Mouse (Mus musculus) lung, postnatal 0 days (tissue): Measurements from ENCODE around the gene Fpgs. TPM values are rescaled to one million over a fixed set of nuclear protein-coding genes. Genes with fewer than 3 reads are reported as not detected.

Experiments
- ATAC-seq: fragments of 200-750 bp; cut with Nextera tagmentation; 2 replicates; pipeline ENCODE4 v1.8.0; 2017; ENCODE audit warnings: moderate library complexity
- DNase-seq: peaks from one replicate; pipeline ENCODE4 v3.0.0-alpha.2; 2016; ENCODE audit warnings: low spot score
- H3K27ac ChIP-seq: fragments of 300-500 bp; sonication (generic); 2 replicates; pipeline ENCODE4 v1.5.1; 2014; ENCODE audit warnings: antibody characterized with exemption, mild to moderate bottlenecking, low read length, mixed read lengths
- H3K27me3 ChIP-seq: fragments of 300-500 bp; sonication (generic); replicated peaks from 2 replicates; pipeline ENCODE4 v1.6.1; 2014; ENCODE audit warnings: low read length, mixed read lengths; ENCODE audit not compliant: insufficient read depth
- H3K36me3 ChIP-seq: fragments of 300-500 bp; sonication (generic); 2 replicates; pipeline ENCODE4 v1.6.1; 2014; ENCODE audit warnings: low read length, mixed read lengths; ENCODE audit not compliant: insufficient read depth
- H3K4me1 ChIP-seq: fragments of 300-500 bp; sonication (generic); 2 replicates; pipeline ENCODE4 v1.6.1; 2014; ENCODE audit warnings: antibody characterized with exemption, low read depth, low read length, mixed read lengths; ENCODE audit not compliant: insufficient read depth
- H3K4me2 ChIP-seq: fragments of 300-500 bp; sonication (generic); replicated peaks from 2 replicates; pipeline ENCODE4 v1.6.1; 2014; ENCODE audit warnings: low read depth, mild to moderate bottlenecking, low read length, moderate library complexity, mixed read lengths
- H3K4me3 ChIP-seq: fragments of 300-500 bp; sonication (generic); 2 replicates; pipeline ENCODE4 v1.5.1; 2014; ENCODE audit warnings: low read depth, low read length
- H3K9ac ChIP-seq: fragments of 300-500 bp; sonication (generic); replicated peaks from 2 replicates; pipeline ENCODE4 v1.6.1; 2014; ENCODE audit warnings: low read depth, mild to moderate bottlenecking
- H3K9me3 ChIP-seq: fragments of 300-500 bp; sonication (generic); 2 replicates; pipeline ENCODE4 v1.6.1; 2016; ENCODE audit warnings: low read length, mixed read lengths
- CTCF ChIP-seq: IDR thresholded peaks from 2 replicates; pipeline ENCODE4 v1.5.1; 2016; ENCODE audit warnings: antibody characterized with exemption, mild to moderate bottlenecking
- EP300 ChIP-seq: IDR thresholded peaks from 2 replicates; pipeline ENCODE4 v1.6.1; 2016; ENCODE audit warnings: antibody characterized with exemption, mild to moderate bottlenecking, control low read depth
- WGBS: fragments of 180-500 bp; shearing (Covaris S2); extraction: QIAGEN DNeasy Blood & Tissue Kit; methylation state at CpG from one replicate; pipeline ENCODE4 v1.1.7; 2014; 5-methylcytosine and 5-hydroxymethylcytosine counted together
- polyA plus RNA-seq: library from polyadenylated mRNA; unstranded; fragments of >200 nt; fragmentation: Nextera tagmentation; extraction: Ambion mirVana; gene quantifications from 2 replicates; pipeline ENCODE4 v1.2.1, GENCODE M21; 2015

Fpgs gene
- polyA plus RNA-seq, 1 experiment from 2014 or later: 15.6 TPM

GRCm38 (mm10) chr2:32682721-32683417, 21.1 kb downstream of the Fpgs start:
- no peak overlapping the region for H3K4me3 ChIP-seq
- ATAC-seq (no peak), DNase-seq (no peak)
- no peak overlapping the region for H3K27ac ChIP-seq
- no peaks in the 10 kb centered on the region for H3K4me1 ChIP-seq
- H3K36me3 ChIP-seq: peaks cover 14% of the 10 kb centered on the region; the same call in 1 of the 2 replicates
- 83% methylated on average over 14 of the region's 14 CpGs for WGBS
- no peaks in the 10 kb centered on the region for H3K27me3 ChIP-seq
- H3K4me2 ChIP-seq: no peak overlapping the region
- TF ChIP-seq EP300: no peak
- no peak for TF ChIP-seq CTCF
- no peak overlapping the region for H3K9ac ChIP-seq
- H3K9me3 ChIP-seq: no peaks in the 10 kb centered on the region

GRCm38 (mm10) chr2:32681754-32682153, 22.2 kb downstream of the Fpgs start:
- WGBS: 62% methylated on average over 6 of the region's 6 CpGs
- no peak overlapping the region for H3K4me2 ChIP-seq
- H3K9me3 ChIP-seq: no peaks in the 10 kb centered on the region
- no peak for TF ChIP-seq CTCF
- no peak for TF ChIP-seq EP300
- no peaks in the 10 kb centered on the region for H3K27me3 ChIP-seq
- no peak overlapping the region for H3K9ac ChIP-seq
- peaks cover 14% of the 10 kb centered on the region for H3K36me3 ChIP-seq
- H3K4me1 ChIP-seq: no peaks in the 10 kb centered on the region
- no peak overlapping the region for H3K4me3 ChIP-seq
- ATAC-seq (no peak), DNase-seq (no peak)
- H3K27ac ChIP-seq: no peak overlapping the region

GRCm38 (mm10) chr2:32680961-32681650, 22.8 kb downstream of the Fpgs start:
- DNase-seq (no peak), ATAC-seq (no peak)
- Histone ChIP-seq H3K27me3 (no peaks in the 10 kb centered on the region), H3K9me3 (no peaks in the 10 kb centered on the region), H3K4me1 (no peaks in the 10 kb centered on the region), H3K4me2 (no peak overlapping the region), H3K36me3 (peaks cover 11% of the 10 kb centered on the region), H3K4me3 (no peak overlapping the region), H3K27ac (no peak overlapping the region), H3K9ac (no peak overlapping the region)
- 87% methylated on average over 19 of the region's 19 CpGs for WGBS
- TF ChIP-seq EP300: no peak
- TF ChIP-seq CTCF: no peak

- Histone ChIP-seq H3K9me3 (no peaks in the 10 kb centered on the region), H3K27ac (no peak overlapping the region), H3K4me2 (no peak overlapping the region), H3K27me3 (no peaks in the 10 kb centered on the region), H3K9ac (no peak overlapping the region), H3K4me3 (no peak overlapping the region), H3K4me1 (no peaks in the 10 kb centered on the region), H3K36me3 (peaks cover 21% of the 10 kb centered on the region)
- DNase-seq (peak; percentile 44), ATAC-seq (peak; percentile 66)
- TF ChIP-seq EP300 (no peak), CTCF (no peak)
- WGBS: 31% methylated on average over 7 of the region's 7 CpGs
Observed at GRCm38 (mm10) chr2:32680051-32680451, 23.9 kb downstream of the Fpgs start.

GRCm38 (mm10) chr2:32677683-32678082, 26.3 kb downstream of the Fpgs start:
- ATAC-seq (no peak), DNase-seq (no peak)
- Histone ChIP-seq H3K4me2 (no peak overlapping the region), H3K9ac (no peak overlapping the region), H3K36me3 (peaks cover 28% of the 10 kb centered on the region), H3K27me3 (no peaks in the 10 kb centered on the region), H3K4me1 (no peaks in the 10 kb centered on the region), H3K4me3 (no peak overlapping the region), H3K9me3 (no peaks in the 10 kb centered on the region), H3K27ac (no peak overlapping the region)
- WGBS: 69% methylated on average over 7 of the region's 7 CpGs
- TF ChIP-seq CTCF: no peak
- no peak for TF ChIP-seq EP300

GRCm38 (mm10) chr2:32676821-32677220, 27.1 kb downstream of the Fpgs start:
- peak; percentile 45 for TF ChIP-seq CTCF
- TF ChIP-seq EP300: no peak
- Histone ChIP-seq H3K4me2 (no peak overlapping the region), H3K4me3 (no peak overlapping the region), H3K36me3 (peaks cover 26% of the 10 kb centered on the region), H3K9me3 (no peaks in the 10 kb centered on the region), H3K27me3 (no peaks in the 10 kb centered on the region), H3K4me1 (no peaks in the 10 kb centered on the region), H3K9ac (no peak overlapping the region), H3K27ac (no peak overlapping the region)
- WGBS: 92% methylated on average over 3 of the region's 3 CpGs
- DNase-seq (no peak), ATAC-seq (no peak)
